In the genomic region with DNA sequence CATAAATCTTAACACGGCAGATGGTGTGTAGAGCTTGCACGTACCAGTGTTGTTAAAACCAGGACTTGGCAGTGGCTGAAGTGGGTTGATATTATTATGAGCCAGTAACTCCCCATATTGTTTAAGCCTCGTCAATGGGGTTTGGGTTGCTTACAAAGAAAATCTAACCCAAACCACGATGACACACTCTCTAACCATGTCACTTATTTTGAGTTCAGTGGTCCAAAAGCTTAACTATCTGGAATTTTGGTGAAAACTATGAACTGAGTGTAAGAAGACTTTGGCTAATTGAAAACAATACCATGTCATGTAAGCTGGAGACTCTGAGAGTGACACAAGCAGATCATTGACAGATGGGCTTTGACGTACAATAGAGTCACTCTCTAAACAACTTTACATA, we compare ENCODE assay signal across 28 mouse cellular contexts. TPM values are rescaled to one million over a fixed set of nuclear protein-coding genes. Genes with fewer than 3 reads are reported as not detected.
"Had no signal": no experiment of that assay in that cellular context is flagged by ENCODE, and none has a peak within 500 bp of the region (broad histone marks: within the 10 kb centered on the region; RNA-seq: fewer than 3 reads in every experiment).

No protein-coding gene starts in this region.

- ATAC-seq: hindbrain, embryonic 16.5 days; inflammation-experienced regulatory T-cells, adult 6 months; intestine, embryonic 15.5 days; intestine, postnatal 0 days; liver, embryonic 12.5 days had no signal

- H3K4me1 ChIP-seq: hindbrain, embryonic 10.5 days; hindbrain, embryonic 12.5 days; intestine, embryonic 15.5 days; liver, embryonic 12.5 days had no signal

- DNase-seq: gastrocnemius, adult 2 months; gastrocnemius, postnatal 10 days; gastrocnemius, postnatal 25 days; heart, adult 18-20 months; heart, postnatal 10 days; heart, postnatal 4 days; kidney, adult 18-20 months; kidney, adult 8-10 months; kidney, postnatal 10 days; kidney, postnatal 25 days; kidney, postnatal 4 days; layer of hippocampus, adult 9-11 months; layer of hippocampus, postnatal 36 days; left cerebral cortex, postnatal 4 days had no signal

- H3K4me2 ChIP-seq: heart, embryonic 12.5 days; hindbrain, embryonic 12.5 days; hindbrain, embryonic 14.5 days; intestine, embryonic 15.5 days; limb, embryonic 13.5 days; limb, embryonic 15.5 days; liver, embryonic 12.5 days had no signal

- H3K27ac ChIP-seq: gastrocnemius, adult 2 months; heart, embryonic 10.5 days; hindbrain, embryonic 10.5 days; hindbrain, embryonic 12.5 days; hindbrain, embryonic 14.5 days; intestine, embryonic 15.5 days; limb, embryonic 13.5 days; limb, embryonic 15.5 days; liver, embryonic 12.5 days; liver, embryonic 14.5 days had no signal

- H3K36me3 ChIP-seq: heart, embryonic 10.5 days; heart, embryonic 12.5 days; hindbrain, embryonic 10.5 days; hindbrain, embryonic 12.5 days; intestine, embryonic 15.5 days; limb, embryonic 13.5 days; limb, embryonic 15.5 days; liver, embryonic 12.5 days had no signal

- H3K9ac ChIP-seq: heart, embryonic 12.5 days; hindbrain, embryonic 12.5 days; hindbrain, embryonic 14.5 days; intestine, embryonic 15.5 days; limb, embryonic 13.5 days; limb, embryonic 15.5 days; liver, embryonic 12.5 days; liver, embryonic 14.5 days had no signal

- H3K27me3 ChIP-seq: heart, embryonic 12.5 days; hindbrain, embryonic 12.5 days; intestine, embryonic 15.5 days; limb, embryonic 13.5 days; limb, embryonic 15.5 days; liver, embryonic 12.5 days had no signal

- H3K4me3 ChIP-seq: gastrocnemius, adult 2 months; heart, embryonic 10.5 days; heart, embryonic 12.5 days; hindbrain, embryonic 10.5 days; hindbrain, embryonic 12.5 days; intestine, embryonic 15.5 days; limb, embryonic 13.5 days; limb, embryonic 15.5 days; liver, embryonic 12.5 days had no signal

- H3K9me3 ChIP-seq: heart, embryonic 10.5 days; heart, embryonic 12.5 days; hindbrain, embryonic 10.5 days; hindbrain, embryonic 12.5 days; intestine, embryonic 15.5 days; limb, embryonic 13.5 days; limb, embryonic 15.5 days; liver, embryonic 12.5 days had no signal

RNA-seq across cellular contexts. Expression of gene Kcne4, which starts 49.4 kb away (rescaled TPM):
- total RNA-seq: granulocyte monocyte progenitor cell, adult 5-6 weeks had no signal
- polyA plus RNA-seq: inflammation-experienced regulatory T-cells, adult 6 months had no signal
